Mouse (Mus musculus): ENCODE data around the gene Dnm3.

Dnm3 gene

DNA sequence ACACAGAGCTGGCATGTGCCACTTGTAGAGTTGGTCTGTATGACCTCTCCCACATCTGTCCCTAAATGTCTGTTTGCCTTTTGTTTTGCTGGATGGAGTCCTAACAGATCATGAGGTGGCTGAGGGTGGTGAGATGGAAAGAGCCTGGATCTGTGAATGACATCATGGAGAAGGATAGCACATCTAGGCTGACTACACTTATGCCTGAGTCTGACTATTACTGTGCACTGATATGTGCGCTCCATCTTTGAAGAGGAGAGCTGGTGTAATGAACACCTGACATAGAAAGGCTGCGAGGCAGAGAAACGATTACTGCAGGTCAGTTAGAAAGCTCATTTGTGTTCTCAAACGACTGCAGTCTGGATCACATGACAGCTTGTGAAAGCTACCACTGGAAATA is 149.2 kb downstream of the Dnm3 start:
- in situ Hi-C loops (cut with MboI, MseI): no loop called here

DNA sequence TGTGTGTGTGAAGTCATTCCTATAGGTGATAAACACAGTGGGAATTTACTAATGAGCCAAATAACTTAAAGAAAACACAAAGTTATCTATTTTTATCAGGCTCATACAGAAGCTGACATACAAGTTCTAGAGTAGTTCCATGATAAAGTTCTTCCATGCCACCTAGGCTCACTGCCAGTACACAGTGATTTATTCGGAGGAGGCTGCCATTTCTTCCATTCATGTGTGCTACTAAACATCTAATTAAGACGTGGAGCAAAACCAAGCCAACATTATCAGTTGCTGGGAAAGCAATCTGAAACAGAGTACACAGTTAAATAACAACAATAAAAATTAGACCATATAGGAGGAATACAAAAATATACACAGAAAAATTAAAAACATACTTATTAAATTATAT is 150.2 kb downstream of the Dnm3 start:
- in situ Hi-C loops (cut with MboI, MseI): no loop called here

- in situ Hi-C loops (cut with MboI, MseI): no loop called here
Measured at GRCm38 (mm10) chr1:162324412-162324811, 153.4 kb downstream of the Dnm3 start.

DNA sequence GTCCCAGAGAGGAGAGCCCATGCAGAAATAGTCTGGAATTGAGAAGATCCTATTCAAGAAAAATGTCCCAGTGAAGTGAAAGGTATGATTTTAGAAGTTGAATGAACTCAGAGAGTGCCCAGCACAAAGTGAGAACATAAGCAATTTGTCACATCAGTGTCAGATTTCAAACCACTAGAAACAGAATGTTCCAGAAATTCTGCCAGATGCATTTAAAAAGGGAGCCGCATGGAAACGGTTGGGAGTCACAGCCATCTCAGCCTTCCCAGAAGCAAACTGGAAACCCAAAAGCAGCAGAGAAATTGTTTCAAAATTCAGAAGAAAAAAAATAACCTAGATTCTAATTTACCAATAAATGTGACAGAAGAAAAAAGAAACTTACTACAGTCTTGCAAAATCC is 154.7 kb downstream of the Dnm3 start:
- in situ Hi-C loops (cut with MboI, MseI): no loop called here

DNA sequence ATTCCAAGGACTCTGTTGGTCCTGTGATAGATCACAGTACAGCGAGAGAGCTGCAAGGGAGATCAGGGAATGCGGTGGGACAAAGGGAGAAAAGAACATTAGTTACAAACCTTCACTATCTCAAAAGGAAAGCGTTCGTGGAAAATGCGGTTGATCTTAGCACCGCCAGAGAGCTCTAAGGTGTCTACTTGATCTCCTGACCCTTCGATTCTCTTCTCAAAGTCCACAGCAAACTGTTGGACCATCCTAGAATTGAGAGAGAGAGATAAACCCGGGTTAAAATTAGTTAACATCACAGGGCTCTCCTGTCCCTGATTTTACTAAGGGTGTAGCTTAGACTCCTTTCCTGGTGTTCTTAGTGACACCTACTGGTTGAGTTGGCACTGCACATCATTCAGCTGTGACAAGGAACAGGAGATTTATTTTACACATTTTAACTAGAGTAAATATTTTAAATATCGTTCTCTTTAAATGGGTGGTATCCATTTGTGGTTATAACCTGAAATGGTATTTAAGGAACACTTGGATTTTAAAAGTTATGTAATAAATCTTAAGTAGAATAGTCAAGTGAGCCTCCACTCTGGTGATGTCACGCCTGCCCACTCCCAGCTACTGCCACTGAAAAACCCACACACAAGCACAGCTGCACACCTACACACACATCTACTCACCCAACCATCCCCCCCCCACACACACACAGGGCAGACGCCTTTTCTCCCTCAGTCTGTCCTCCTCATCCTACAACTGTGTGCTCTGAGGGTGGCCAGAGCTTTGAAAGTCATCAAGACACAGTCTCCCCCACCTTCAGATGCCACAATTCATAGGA is 164.2 kb downstream of the Dnm3 start:
- in situ Hi-C loops (cut with MboI, MseI): loop anchor here (5.0 kb wide), 1 partner anchor 311 kb away; no protein-coding TSS in a partner anchor

GRCm38 (mm10) chr1:162312621-162313020 is 165.2 kb downstream of the Dnm3 start:
- in situ Hi-C loops (cut with MboI, MseI): loop anchor here (5.0 kb wide), 1 partner anchor 310 kb away; no protein-coding TSS in a partner anchor

GRCm38 (mm10) chr1:162312152-162312551 is 165.7 kb downstream of the Dnm3 start:
- in situ Hi-C loops (cut with MboI, MseI): loop anchor here (5.0 kb wide), 1 partner anchor 310 kb away; no protein-coding TSS in a partner anchor

GRCm38 (mm10) chr1:162305247-162305646 is 172.6 kb downstream of the Dnm3 start:
- in situ Hi-C loops (cut with MboI, MseI): no loop called here

DNA sequence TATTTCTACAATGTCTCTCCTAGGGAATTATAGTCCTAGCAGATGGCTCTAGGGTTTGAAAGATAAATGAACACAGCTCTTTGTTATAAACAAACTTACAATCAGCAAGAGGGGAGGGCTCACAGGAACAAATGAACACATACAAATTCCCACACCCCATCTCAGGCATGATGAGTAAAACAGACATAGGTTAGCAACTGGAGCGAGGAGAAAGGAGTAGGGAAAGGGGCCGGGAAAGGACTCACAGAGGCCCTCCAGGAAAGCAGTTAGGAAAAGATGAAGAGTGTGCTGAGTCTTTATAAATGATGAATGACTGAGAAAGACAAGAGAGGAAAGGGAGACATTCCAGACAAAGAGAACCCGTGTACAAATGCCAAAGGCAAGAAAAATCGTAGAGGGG is 175.4 kb downstream of the Dnm3 start:
- in situ Hi-C loops (cut with MboI, MseI): no loop called here

DNA sequence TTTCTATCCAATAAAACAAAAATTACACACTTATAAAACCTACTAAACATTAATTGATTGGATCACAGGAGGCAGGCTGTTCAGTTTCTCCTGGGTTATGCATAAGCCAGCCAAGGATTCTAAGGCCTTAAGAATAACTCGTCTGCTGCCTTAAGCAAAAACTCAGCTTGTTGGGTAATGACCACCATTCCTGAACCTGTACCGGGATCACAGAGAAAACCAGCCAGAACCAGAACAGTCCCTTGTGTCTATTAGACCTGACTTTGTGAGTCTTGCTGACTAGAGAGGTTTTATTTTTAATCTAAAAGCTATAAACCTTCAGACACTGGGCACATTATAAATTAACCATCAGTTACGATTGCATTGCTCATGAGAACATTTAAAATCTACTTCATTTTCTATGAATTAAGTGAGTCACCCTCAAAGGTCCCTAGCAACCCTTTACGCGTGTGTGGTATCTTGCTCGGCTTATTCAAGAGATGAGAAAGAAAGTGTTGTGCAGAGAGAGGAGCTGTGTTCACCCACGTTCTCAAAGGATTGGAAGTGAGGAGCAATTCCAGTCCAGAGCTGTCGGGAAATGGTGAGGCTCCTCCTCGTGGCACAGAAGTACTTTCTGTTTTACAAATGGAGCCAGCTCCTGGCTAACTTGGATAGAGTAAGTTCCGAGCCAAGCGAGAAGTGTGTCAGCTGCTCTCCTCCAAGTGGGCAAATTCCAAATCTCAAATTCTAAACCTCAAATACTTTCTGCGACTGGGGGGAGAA is 178.1 kb downstream of the Dnm3 start:
- in situ Hi-C loops (cut with MboI, MseI): no loop called here

GRCm38 (mm10) chr1:162298527-162298926 is 179.3 kb downstream of the Dnm3 start:
- in situ Hi-C loops (cut with MboI, MseI): no loop called here

DNA sequence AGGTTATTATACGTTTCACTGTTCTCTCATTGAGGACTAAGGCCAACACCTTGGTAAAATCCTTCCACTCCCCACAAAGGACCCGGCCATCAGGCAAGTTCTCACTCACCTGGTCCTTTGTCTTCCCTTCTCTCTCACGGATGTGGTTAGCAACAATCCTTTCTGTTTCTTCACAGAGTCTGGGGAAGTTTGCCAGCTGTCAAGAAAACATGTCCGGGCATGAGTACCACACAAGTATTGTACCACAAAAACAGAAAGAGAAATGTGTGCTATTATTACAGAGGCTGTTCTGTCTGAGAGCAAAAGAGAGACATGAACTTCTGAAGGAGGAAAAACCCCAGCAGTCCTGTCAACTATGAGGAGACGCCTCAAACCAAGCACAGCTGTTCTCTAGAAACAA is 182.4 kb downstream of the Dnm3 start:
- in situ Hi-C loops (cut with MboI, MseI): no loop called here

- in situ Hi-C loops (cut with MboI, MseI): no loop called here
Measured at GRCm38 (mm10) chr1:162294572-162294910, 183.3 kb downstream of the Dnm3 start.

DNA sequence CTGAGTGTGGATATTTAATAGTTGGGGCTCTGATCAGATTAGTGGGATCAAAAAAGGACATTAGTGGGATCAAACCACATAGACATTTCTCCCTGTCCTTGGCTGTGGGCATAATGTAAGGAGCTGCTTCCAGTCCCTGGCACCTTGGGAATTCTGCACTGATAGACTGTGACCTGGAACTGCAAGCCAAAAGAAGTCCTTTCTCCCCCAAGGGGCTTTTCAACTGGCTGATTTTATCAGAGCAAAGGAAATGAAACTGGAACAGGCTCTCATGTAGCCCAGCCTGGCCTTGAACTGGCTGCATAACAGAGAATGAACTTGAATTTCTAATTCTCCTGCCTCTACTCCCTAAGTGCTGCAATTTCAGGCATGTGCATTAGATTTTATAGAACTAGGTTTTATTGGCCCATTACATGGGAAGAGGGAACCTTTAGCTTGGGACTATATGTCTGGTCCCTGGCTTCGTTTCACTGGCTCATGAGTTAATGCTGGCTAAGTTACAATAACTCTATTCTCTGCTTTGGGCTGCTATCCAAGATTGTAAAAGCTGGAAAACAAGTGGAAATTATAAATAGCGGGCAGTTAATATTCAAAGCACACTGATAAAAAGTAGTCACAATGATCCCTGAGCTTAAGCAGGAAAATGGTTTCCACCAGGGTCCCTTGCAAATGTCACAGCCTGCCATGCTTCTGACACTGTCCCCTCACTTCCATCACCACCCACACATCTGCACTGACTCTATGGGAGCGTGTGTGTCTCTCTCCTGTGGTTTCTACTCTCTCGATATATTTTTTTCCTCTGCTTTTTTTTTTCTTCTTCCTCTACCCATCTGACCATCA is 183.9 kb downstream of the Dnm3 start:
- in situ Hi-C loops (cut with MboI, MseI): no loop called here

DNA sequence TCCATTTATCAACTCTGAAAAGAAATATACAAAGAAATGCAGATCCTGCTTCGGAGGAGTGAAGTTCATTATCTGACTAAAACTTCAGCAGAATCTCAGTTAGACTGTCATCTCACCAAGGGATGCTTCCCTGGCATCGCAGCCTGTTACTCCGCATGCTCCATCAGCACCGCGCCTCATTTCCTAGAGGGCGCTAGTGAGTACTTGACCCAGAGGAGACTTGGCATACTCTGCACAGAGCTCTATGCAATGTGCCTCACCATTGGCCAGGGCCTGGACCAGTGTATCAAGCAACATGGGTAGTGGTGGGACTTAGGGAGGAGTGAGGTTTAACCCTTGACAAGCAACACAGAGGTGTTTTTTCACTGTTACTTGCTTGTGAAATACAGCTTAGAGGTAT is 190.9 kb downstream of the Dnm3 start:
- in situ Hi-C loops (cut with MboI, MseI): loop anchor here (5.0 kb wide), 1 partner anchor 170 kb away; no protein-coding TSS in a partner anchor

DNA sequence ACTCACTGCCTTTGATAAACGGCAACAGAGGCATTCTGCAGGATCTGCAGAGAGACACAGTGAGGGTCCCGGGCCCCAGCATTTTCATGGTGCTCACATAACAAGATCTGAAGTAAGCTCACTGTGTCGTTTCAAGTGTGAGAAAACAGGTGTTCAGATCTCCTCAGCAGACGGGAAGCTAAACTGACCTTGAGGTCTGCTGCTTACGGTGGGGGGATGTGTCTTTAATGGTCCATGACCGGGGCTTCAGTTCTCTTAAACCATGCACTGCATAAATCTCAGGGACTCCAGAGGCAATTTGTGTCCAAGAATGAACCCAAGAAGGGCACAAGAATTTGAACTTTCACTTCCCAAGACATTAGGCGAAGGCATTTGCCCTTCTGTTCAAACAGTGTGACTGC is 195.9 kb downstream of the Dnm3 start:
- in situ Hi-C loops (cut with MboI, MseI): no loop called here

GRCm38 (mm10) chr1:162280052-162280451 is 197.8 kb downstream of the Dnm3 start:
- in situ Hi-C loops (cut with MboI, MseI): no loop called here

- in situ Hi-C loops (cut with MboI, MseI): no loop called here
Measured at GRCm38 (mm10) chr1:162276011-162276410, 201.8 kb downstream of the Dnm3 start.

GRCm38 (mm10) chr1:162274674-162275248 is 203.1 kb downstream of the Dnm3 start:
- in situ Hi-C loops (cut with MboI, MseI): no loop called here

DNA sequence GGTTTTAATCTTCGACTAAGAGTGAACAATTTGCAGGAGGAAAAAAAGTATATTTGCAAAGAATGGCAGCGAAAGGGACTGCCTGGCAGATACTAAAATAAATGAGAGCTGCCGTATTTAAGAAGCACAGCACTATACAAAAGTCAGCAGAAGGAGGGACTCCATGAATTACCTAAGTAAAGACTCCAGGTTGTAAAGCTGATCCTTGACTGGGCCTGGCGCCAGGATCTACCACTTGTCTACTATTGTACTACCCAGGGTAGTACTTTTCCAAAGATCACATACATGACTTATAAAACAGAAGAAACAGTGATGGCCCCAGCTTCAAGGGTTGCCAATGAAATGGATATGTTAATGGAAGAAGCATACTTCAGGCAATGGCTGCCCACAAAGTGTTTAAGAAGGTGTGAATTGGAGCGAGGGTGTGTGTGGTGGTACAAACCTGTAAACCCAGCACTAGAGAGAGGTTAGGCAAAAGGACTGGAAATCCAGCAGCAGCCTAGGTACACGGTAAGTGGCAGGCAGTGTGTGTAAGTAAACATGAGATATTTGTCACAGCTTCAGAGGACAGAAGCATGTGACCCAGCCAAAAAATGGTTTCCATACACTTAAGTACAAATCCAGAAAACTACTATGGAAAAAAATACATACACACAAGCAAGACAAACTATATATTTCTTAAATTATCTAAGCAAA is 220.8 kb downstream of the Dnm3 start:
- in situ Hi-C loops (cut with MboI, MseI): no loop called here

DNA sequence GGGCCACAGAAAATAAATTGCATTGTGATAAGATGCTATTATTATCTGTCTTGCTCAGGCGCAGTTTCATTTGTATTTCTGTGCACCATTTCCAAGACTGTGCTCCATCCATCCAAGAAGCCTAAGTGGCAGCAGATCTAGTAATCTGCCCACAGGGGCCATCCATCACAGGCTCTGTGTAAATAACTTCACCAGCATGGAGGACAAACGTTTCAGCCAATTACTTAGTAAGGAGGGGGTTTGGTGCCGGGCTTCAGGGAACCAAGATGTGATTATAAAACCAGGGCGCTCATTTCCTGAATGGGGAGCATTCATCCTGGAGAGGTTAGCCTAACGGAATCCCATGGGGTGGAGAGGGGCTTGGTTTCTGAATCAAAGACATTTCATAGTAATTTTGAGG is 222.9 kb downstream of the Dnm3 start:
- in situ Hi-C loops (cut with MboI, MseI): no loop called here
